Mouse (Mus musculus) heart, adult 2 months (tissue): ENCODE measurements at regions not wholly inside any gene's neighbourhood (a gene's known extent, or its start where the extent isn't known, plus 50 kb on each side); places are given as distances from the start of the nearest gene placed in this dataset.

Experiments used
- DNase-seq, 2 experiments: peaks; one replicate each; pipeline ENCODE4 v3.0.0; 2021
- H3K27ac ChIP-seq: fragments of 200-600 bp; 2 replicates; pipeline ENCODE4 v1.8.1; 2022
- H3K27me3 ChIP-seq: fragments of 200-500 bp; 2 replicates; pipeline ENCODE4 v1.6.1; 2012; ENCODE audit warnings: mild to moderate bottlenecking, low read length, inconsistent platforms, mixed read lengths; ENCODE audit not compliant: control insufficient read depth, insufficient read depth
- H3K36me3 ChIP-seq: fragments of 200-500 bp; 2 replicates; pipeline ENCODE4 v1.6.1; 2012; ENCODE audit warnings: low read length, inconsistent platforms; ENCODE audit not compliant: control insufficient read depth, insufficient read depth
- H3K4me1 ChIP-seq: fragments of 200-500 bp; 2 replicates; pipeline ENCODE4 v1.6.1; 2011; ENCODE audit warnings: low read length; ENCODE audit not compliant: control insufficient read depth, insufficient read depth
- H3K4me3 ChIP-seq: fragments of 200-600 bp; 2 replicates; pipeline ENCODE4 v1.8.1; 2022
- H3K79me2 ChIP-seq: fragments of 200-500 bp; replicated peaks from 2 replicates; pipeline ENCODE4 v1.6.1; 2012; ENCODE audit warnings: mild to moderate bottlenecking, inconsistent platforms, low read length, moderate library complexity, mixed read lengths; ENCODE audit not compliant: control insufficient read depth, insufficient read depth
- H3K9ac ChIP-seq: fragments of 200-500 bp; 2 replicates; pipeline ENCODE4 v1.6.1; 2012; ENCODE audit warnings: low read depth, mild to moderate bottlenecking, control low read depth, inconsistent platforms, low read length, mixed read lengths
- CTCF ChIP-seq: fragments of 200-600 bp; IDR thresholded peaks from 2 replicates; pipeline ENCODE4 v1.8.1; 2022; ENCODE audit warnings: antibody characterized with exemption, mild to moderate bottlenecking, moderate library complexity
- EP300 ChIP-seq: fragments of 200-500 bp; IDR thresholded peaks from 2 replicates; pipeline ENCODE4 v1.6.1; 2011; ENCODE audit warnings: low read depth, low read length, control low read depth; ENCODE audit not compliant: insufficient read depth
- POLR2A ChIP-seq: fragments of 200-500 bp; IDR thresholded peaks from 2 replicates; pipeline ENCODE4 v1.6.1; 2011; ENCODE audit warnings: mild to moderate bottlenecking, low read depth, low read length, control low read depth; ENCODE audit not compliant: insufficient read depth
- WGBS: fragments of 180-500 bp; shearing (Covaris S2); methylation state at CpG from one replicate; pipeline ENCODE4 v1.1.7; 2018; 5-methylcytosine and 5-hydroxymethylcytosine counted together
- intact Hi-C: fragments of 180-260 bp; cut with DNase I; formaldehyde crosslinking; loops from one replicate; pipeline ENCODE4 v1.15.1; 2025

DNA sequence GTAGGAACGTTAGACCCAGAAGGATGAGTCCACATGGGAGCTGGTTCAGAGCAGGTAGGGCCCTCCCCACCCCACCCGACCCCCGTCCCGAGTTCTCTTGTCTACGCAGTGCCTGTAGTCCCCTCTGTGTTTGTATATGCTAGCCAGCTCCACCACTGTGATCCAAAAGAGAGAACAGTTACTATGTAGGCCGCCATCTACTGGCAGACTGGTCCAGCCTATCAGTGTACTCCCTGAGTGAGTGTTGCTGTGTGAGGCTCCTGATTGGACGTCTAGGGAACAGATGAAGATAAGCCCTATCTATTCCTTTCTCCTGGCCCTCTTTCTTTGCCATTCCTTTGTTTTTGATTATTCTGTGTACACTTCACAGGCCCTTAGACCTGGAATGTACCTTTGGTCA is 120.6 kb upstream of the Ccnd2 start:
- intact Hi-C loops: loop anchor here (1.0 kb wide), 1 partner anchor 125 kb away; no protein-coding TSS in a partner anchor
- no peaks in the 10 kb centered on the region for H3K36me3 ChIP-seq
- H3K27ac ChIP-seq: no peak overlapping the region
- H3K4me1 ChIP-seq: peaks cover 2% of the 10 kb centered on the region; the same call in 1 of the 2 replicates
- no peaks in the 10 kb centered on the region for H3K79me2 ChIP-seq
- peak in 1 of 2 experiments; percentile 24 for DNase-seq
- H3K4me3 ChIP-seq: no peak overlapping the region
- WGBS: 49% methylated on average over 7 of the region's 7 CpGs
- H3K9ac ChIP-seq: no peak overlapping the region
- TF ChIP-seq POLR2A: no peak
- TF ChIP-seq CTCF: peak; percentile 62
- TF ChIP-seq EP300: no peak
- no peaks in the 10 kb centered on the region for H3K27me3 ChIP-seq

DNA sequence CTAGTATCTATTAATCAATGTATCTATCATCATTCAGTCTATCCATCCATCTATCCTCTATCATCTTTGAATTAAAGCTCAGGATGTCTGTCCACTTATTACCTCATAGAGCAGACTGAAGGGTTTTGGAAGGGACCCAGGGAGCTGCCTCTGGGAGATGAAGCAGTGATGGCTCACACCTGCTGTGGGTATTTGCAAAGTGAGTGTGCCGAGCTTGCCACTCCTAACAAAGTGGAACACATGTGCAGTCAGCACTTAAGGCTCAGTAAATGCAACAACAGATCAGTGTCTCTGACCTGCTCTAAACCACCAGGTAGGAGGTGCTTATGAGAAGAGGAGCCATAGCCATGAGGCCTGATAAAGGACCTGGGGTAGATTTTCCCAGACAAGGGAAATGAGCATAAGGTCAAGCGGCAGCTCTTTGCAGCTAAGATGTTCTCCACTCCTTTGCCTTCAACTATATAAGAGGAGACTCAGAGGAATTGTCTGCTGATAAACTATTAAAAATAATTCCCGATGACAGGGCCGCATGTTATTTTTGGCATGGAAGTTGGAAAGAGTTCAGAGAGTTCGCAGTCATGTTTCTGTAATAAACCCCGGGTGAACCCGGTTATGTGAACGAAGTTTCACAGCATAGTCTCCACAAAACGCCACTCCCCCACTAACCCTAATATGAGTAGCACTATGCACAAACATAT is 122.9 kb upstream of the Ccnd2 start:
- Histone ChIP-seq H3K36me3 (no peaks in the 10 kb centered on the region), H3K4me1 (peaks cover 2% of the 10 kb centered on the region; the same call in 1 of the 2 replicates), H3K27ac (no peak overlapping the region), H3K27me3 (no peaks in the 10 kb centered on the region), H3K9ac (no peak overlapping the region), H3K4me3 (no peak overlapping the region), H3K79me2 (no peaks in the 10 kb centered on the region)
- intact Hi-C loops: no loop called here
- WGBS: 26% methylated on average over 9 of the region's 9 CpGs
- peak in 1 of 2 experiments; percentile 31 for DNase-seq
- no peak for TF ChIP-seq POLR2A
- TF ChIP-seq EP300: no peak
- TF ChIP-seq CTCF: no peak

DNA sequence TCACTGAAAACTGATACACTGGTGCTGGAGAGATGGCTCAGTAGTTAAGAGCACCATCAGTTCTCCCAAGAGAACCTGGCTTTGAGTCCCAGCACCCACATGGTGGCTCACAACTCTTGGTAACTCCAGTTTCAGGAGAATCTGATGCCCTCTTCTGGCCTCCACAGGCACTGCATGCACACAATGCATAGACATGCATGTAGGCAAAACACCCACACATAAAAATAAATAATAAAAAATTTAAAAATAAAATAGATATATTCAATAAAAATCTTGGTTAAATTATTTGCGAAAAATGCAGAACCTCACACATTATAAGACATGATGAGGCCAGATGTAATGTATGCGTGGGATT is 123.4 kb upstream of the Ccnd2 start:
- TF ChIP-seq CTCF (peak; percentile 67), POLR2A (no peak)
- intact Hi-C loops: no loop called here
- H3K36me3 ChIP-seq: no peaks in the 10 kb centered on the region
- no peak overlapping the region for H3K9ac ChIP-seq
- no peaks in the 10 kb centered on the region for H3K27me3 ChIP-seq
- H3K4me3 ChIP-seq: no peak overlapping the region
- no peaks in the 10 kb centered on the region for H3K79me2 ChIP-seq
- peaks cover 2% of the 10 kb centered on the region; the same call in 1 of the 2 replicates for H3K4me1 ChIP-seq
- 91% methylated on average over 2 of the region's 2 CpGs for WGBS
- no peak for DNase-seq
- no peak overlapping the region for H3K27ac ChIP-seq

DNA sequence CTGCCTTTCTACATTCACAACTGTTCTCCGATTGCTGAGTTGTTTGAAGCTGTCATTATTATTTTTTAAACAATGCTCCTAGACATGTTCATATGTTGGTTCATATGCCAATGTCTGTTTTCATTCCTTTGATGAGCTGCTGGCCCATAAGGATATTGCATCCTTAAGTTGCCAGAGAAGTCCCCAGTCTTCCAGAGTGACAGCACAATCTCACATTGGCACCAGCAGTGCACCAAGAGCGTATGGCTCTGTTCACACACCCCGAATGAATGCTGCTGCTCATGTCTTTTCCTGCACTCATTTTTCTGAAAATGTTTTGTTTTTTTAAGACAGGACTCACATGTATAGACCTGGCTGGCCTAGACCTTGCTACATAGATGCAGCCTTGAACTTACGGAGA is 124.4 kb upstream of the Ccnd2 start:
- 93% methylated on average over 4 of the region's 4 CpGs for WGBS

DNA sequence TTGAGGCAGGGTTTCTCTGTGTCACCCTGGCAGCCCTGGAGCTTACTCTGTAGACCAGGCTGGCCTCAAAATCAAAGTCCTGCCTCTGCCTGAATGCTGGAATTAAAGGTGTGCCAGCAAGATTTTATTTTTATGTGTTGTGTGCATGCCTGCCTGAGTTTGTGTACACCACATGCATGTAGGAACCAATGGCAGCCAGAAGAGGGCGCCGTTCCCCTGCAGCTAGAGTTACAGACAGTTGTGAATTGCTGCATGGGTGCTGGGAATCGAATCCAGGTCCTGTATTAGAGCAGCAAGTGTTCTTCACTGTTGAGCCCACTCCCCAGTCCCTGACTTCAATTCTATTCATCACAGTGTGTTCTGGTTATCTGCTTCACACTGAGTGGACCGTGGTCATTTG is 126.4 kb upstream of the Ccnd2 start:
- no peak for DNase-seq
- H3K79me2 ChIP-seq: no peaks in the 10 kb centered on the region
- 88% methylated on average over 4 of the region's 4 CpGs for WGBS

More for the DNA sequence above, 124.4 kb upstream of the Ccnd2 start:
- DNase-seq: no peak
- Histone ChIP-seq H3K79me2 (no peaks in the 10 kb centered on the region), H3K27ac (no peak overlapping the region), H3K27me3 (no peaks in the 10 kb centered on the region), H3K4me1 (peaks cover 2% of the 10 kb centered on the region; the same call in 1 of the 2 replicates), H3K9ac (no peak overlapping the region), H3K36me3 (no peaks in the 10 kb centered on the region), H3K4me3 (no peak overlapping the region)
- TF ChIP-seq POLR2A: no peak
- intact Hi-C loops: no loop called here

DNA sequence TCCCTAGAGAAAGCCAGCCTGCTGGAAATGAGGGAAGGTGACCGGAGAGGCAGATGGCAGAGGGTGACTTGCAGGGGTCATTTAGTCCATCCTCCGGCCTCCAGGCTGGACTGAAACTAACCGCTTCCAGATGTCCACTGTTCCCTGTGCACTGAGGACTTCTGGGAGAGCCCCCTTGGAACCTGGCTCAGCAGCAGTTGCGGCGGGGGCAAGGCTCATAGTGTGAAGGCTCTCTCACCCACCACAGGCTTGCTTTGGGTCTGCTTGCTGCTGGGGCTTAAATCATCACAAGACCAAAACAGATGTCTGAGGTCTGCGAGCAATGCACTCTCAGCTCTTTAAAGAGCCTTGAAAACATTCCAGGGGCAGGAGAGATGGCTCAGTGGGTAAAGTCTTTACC is 132.2 kb upstream of the Ccnd2 start:
- no peaks in the 10 kb centered on the region; the same call in none of the 2 replicates for H3K4me1 ChIP-seq
- H3K79me2 ChIP-seq: no peaks in the 10 kb centered on the region
- H3K27ac ChIP-seq: no peak overlapping the region
- no peaks in the 10 kb centered on the region for H3K36me3 ChIP-seq
- DNase-seq: no peak
- no peak overlapping the region for H3K4me3 ChIP-seq
- 70% methylated on average over 6 of the region's 6 CpGs for WGBS
- TF ChIP-seq EP300 (no peak), POLR2A (no peak), CTCF (no peak)
- intact Hi-C loops: no loop called here
- no peaks in the 10 kb centered on the region for H3K27me3 ChIP-seq
- H3K9ac ChIP-seq: no peak overlapping the region

More for the DNA sequence above, 126.4 kb upstream of the Ccnd2 start:
- Histone ChIP-seq H3K9ac (no peak overlapping the region), H3K36me3 (no peaks in the 10 kb centered on the region), H3K27ac (no peak overlapping the region), H3K27me3 (no peaks in the 10 kb centered on the region), H3K4me1 (peaks cover 2% of the 10 kb centered on the region; the same call in 1 of the 2 replicates), H3K4me3 (no peak overlapping the region)
- TF ChIP-seq POLR2A (no peak), CTCF (peak; percentile 5; the same call in 1 of the 2 replicates), EP300 (no peak)
- intact Hi-C loops: no loop called here
